Mouse (Mus musculus) forebrain, embryonic 15.5 days (tissue): ENCODE results near the gene Rgs16. TPM values are rescaled to one million over a fixed set of nuclear protein-coding genes. Genes with fewer than 3 reads are reported as not detected.

Experiments used
- ATAC-seq: fragments of 200-750 bp; cut with Nextera tagmentation; replicated peaks from 2 replicates; pipeline ENCODE4 v1.8.0; 2017; ENCODE audit warnings: mild to moderate bottlenecking, moderate TSS enrichment, moderate library complexity
- H3K27ac ChIP-seq: fragments of 300-500 bp; sonication (generic); replicated peaks from 2 replicates; pipeline ENCODE4 v1.5.1; 2015; ENCODE audit warnings: mild to moderate bottlenecking, inconsistent platforms
- H3K27me3 ChIP-seq: fragments of 300-500 bp; sonication (generic); 2 replicates; pipeline ENCODE4 v1.6.1; 2015; ENCODE audit warnings: inconsistent platforms
- H3K36me3 ChIP-seq: fragments of 300-500 bp; sonication (generic); 2 replicates; pipeline ENCODE4 v1.6.1; 2015; ENCODE audit warnings: mild to moderate bottlenecking, inconsistent platforms
- H3K4me1 ChIP-seq: fragments of 300-500 bp; sonication (generic); 2 replicates; pipeline ENCODE4 v1.6.1; 2015; ENCODE audit warnings: inconsistent platforms
- H3K4me2 ChIP-seq: fragments of 300-500 bp; sonication (generic); replicated peaks from 2 replicates; pipeline ENCODE4 v1.6.1; 2015; ENCODE audit warnings: mild to moderate bottlenecking, inconsistent platforms
- H3K4me3 ChIP-seq: fragments of 300-500 bp; sonication (generic); 2 replicates; pipeline ENCODE4 v1.5.1; 2015; ENCODE audit warnings: mild to moderate bottlenecking, inconsistent platforms
- H3K9ac ChIP-seq: fragments of 300-500 bp; sonication (generic); replicated peaks from 2 replicates; pipeline ENCODE4 v1.6.1; 2015; ENCODE audit warnings: mild to moderate bottlenecking, inconsistent platforms
- H3K9me3 ChIP-seq: fragments of 300-500 bp; sonication (generic); 2 replicates; pipeline ENCODE4 v1.6.1; 2016; ENCODE audit warnings: inconsistent platforms
- WGBS: fragments of 180-500 bp; shearing (Covaris S2); methylation state at CpG from one replicate; pipeline ENCODE4 v1.1.7; 2015; ENCODE audit warnings: mixed read lengths; 5-methylcytosine and 5-hydroxymethylcytosine counted together
- polyA plus RNA-seq: library from polyadenylated mRNA; unstranded; fragments of >200 nt; fragmentation: Nextera tagmentation; extraction: Ambion mirVana; gene quantifications from 2 replicates; pipeline ENCODE4 v1.2.1, GENCODE M21; 2015

Rgs16 gene
- polyA plus RNA-seq, 1 experiment from 2014 or later = 39.2 TPM

- Histone ChIP-seq H3K27me3 (no peaks in the 10 kb centered on the region), H3K9me3 (no peaks in the 10 kb centered on the region), H3K36me3 (no peaks in the 10 kb centered on the region), H3K4me1 (peaks cover 29% of the 10 kb centered on the region), H3K4me3 (no peak overlapping the region), H3K9ac (no peak overlapping the region), H3K27ac (peak overlapping the region; percentile 70), H3K4me2 (no peak overlapping the region)
- WGBS = 30% methylated on average over 8 of the region's 8 CpGs
- peak; percentile 20; the same call in 1 of the 2 replicates for ATAC-seq
Observed at GRCm38 (mm10) chr1:153702853-153703410, 37.2 kb upstream of the Rgs16 start.

DNA sequence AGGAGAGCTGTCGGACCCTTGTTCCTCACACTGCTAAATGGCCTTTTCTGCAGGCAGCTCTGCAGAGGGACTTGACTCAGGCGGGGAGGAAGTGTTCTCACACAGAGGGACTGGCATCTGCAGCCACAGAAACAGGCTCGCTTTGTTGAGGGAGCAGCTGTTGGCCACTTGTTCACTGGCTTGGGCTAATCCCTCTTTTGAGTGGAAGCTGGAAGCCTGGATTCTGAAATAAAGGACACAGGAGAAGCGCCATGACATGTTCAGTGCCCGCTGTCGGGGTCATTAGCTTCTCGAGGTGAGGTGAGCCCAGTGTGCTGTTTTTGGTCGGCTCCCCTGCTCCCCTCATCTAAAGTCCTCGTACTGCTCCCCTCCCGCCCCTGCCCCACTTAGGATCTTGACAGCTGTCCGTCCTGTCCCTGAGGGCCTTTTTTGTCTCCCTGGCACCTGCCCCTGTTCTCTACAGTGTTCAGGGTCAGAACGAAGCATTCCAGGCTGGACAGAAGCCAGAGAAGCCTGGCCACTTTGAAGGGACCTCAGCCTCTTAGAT lies 36.6 kb upstream of the Rgs16 start:
- ATAC-seq = peak; percentile 76
- H3K4me1 ChIP-seq = peaks cover 29% of the 10 kb centered on the region
- 2% methylated on average over 12 of the region's 12 CpGs for WGBS
- no peaks in the 10 kb centered on the region for H3K9me3 ChIP-seq
- no peaks in the 10 kb centered on the region for H3K36me3 ChIP-seq
- H3K4me3 ChIP-seq = no peak overlapping the region
- H3K27ac ChIP-seq = peak overlapping the region; percentile 70
- no peaks in the 10 kb centered on the region for H3K27me3 ChIP-seq
- 0 out of 2 replicates have a peak overlapping the region, but pooled peaks have one; percentile 1 for H3K4me2 ChIP-seq
- no peak overlapping the region for H3K9ac ChIP-seq

GRCm38 (mm10) chr1:153704174-153704573 lies 36.0 kb upstream of the Rgs16 start:
- Histone ChIP-seq H3K9ac (no peak overlapping the region), H3K4me2 (0 out of 2 replicates have a peak overlapping the region, but pooled peaks have one; percentile 1), H3K4me1 (peaks cover 29% of the 10 kb centered on the region), H3K4me3 (no peak overlapping the region), H3K27ac (peak overlapping the region; percentile 70; the same call in 1 of the 2 replicates), H3K27me3 (no peaks in the 10 kb centered on the region), H3K9me3 (no peaks in the 10 kb centered on the region), H3K36me3 (no peaks in the 10 kb centered on the region)
- ATAC-seq = peak; percentile 47
- 7% methylated on average over 7 of the region's 7 CpGs for WGBS

GRCm38 (mm10) chr1:153704996-153705395 lies 35.2 kb upstream of the Rgs16 start:
- H3K4me3 ChIP-seq = no peak overlapping the region
- ATAC-seq = no peak
- peaks cover 29% of the 10 kb centered on the region for H3K4me1 ChIP-seq
- H3K9me3 ChIP-seq = no peaks in the 10 kb centered on the region
- no peak overlapping the region for H3K27ac ChIP-seq
- H3K4me2 ChIP-seq = no peak overlapping the region
- H3K27me3 ChIP-seq = no peaks in the 10 kb centered on the region
- 17% methylated on average over 3 of the region's 3 CpGs for WGBS
- no peak overlapping the region for H3K9ac ChIP-seq
- H3K36me3 ChIP-seq = no peaks in the 10 kb centered on the region

DNA sequence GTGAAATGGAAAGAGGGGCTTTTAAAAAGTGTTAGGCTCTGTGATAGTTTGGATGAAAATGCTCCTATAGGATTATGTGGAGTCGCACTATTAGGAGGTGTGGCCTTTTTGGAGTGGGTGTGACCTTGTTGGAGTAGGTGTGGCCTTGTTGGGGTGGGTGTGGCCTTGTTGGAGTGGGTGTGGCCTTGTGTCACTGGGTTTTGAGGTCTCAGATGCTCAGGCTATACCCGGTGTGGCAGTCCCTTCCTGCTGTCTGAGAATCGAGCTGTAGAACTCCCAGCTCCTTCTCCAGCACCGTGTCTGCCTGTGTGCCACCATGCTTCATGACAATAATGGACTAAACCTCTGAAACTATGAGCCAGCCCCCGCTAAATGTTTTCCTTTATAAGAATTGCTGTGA lies 31.5 kb upstream of the Rgs16 start:
- no peak for ATAC-seq
- Histone ChIP-seq H3K36me3 (no peaks in the 10 kb centered on the region), H3K27me3 (no peaks in the 10 kb centered on the region), H3K9me3 (no peaks in the 10 kb centered on the region), H3K4me2 (no peak overlapping the region), H3K27ac (no peak overlapping the region), H3K9ac (no peak overlapping the region), H3K4me3 (no peak overlapping the region), H3K4me1 (peaks cover 16% of the 10 kb centered on the region)
- WGBS = 87% methylated on average over 5 of the region's 5 CpGs

- 85% methylated on average over 5 of the region's 5 CpGs for WGBS
- no peaks in the 10 kb centered on the region for H3K9me3 ChIP-seq
- H3K27me3 ChIP-seq = no peaks in the 10 kb centered on the region
- no peak overlapping the region for H3K4me3 ChIP-seq
- ATAC-seq = no peak
- peaks cover 7% of the 10 kb centered on the region for H3K4me1 ChIP-seq
- no peak overlapping the region for H3K27ac ChIP-seq
- no peak overlapping the region for H3K4me2 ChIP-seq
- H3K36me3 ChIP-seq = no peaks in the 10 kb centered on the region
- no peak overlapping the region for H3K9ac ChIP-seq
Observed at GRCm38 (mm10) chr1:153709451-153709850, 30.7 kb upstream of the Rgs16 start.

DNA sequence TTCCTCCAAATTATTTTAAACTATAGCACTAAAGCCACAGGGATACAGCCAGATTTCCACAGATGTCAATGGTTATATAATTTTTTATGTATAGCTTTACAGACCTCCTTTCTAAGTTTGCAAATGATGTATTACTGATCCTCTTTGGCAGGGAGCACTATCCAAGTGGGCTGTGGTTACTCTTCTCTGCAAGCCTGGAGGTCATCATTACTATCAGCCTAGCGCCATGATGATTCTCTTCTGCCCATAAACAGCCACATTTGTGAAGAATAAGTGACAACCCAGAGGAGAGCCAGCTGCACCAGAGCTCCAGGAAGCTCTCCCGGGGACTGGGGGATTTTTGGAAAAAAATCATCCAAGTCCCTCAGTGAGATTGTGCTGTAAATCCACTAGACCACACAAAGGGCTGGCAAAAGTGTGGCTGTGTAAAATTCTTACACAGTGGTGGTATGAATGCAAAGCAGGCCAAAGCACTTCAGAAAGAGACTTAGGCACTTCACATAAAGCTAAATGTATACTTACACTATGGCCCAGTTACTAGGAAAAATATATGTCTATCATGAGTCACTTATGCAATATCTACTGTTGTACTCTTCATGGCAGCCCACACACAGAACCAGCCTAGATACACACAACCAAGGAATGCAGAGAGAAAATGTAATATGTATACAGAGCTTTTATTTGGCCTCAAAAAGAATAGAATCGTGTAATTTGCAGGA lies 28.4 kb upstream of the Rgs16 start:
- ATAC-seq = no peak
- Histone ChIP-seq H3K4me1 (no peaks in the 10 kb centered on the region), H3K27me3 (no peaks in the 10 kb centered on the region), H3K9me3 (no peaks in the 10 kb centered on the region), H3K36me3 (no peaks in the 10 kb centered on the region), H3K9ac (no peak overlapping the region), H3K4me3 (no peak overlapping the region), H3K27ac (no peak overlapping the region), H3K4me2 (no peak overlapping the region)
- 71% methylated on average over 3 of the region's 3 CpGs for WGBS

DNA sequence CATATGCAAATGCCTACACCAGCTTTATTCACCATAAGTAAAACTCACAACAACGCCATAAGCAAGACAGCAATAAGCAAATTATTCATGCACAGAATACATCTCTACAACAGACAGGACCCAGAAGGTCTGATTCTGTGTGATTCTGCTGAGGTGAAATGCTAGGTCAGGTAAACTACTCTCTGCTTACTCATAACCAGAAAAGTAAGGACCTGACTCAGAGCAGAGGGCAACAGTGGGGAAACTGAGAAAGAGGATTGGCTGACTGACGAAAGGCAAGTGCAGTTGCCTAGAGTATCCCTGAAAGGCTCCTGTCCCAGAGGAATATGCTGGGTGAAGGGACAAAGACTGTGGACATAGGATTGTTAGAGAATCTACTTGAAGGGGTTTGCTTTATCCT lies 27.5 kb upstream of the Rgs16 start:
- H3K9ac ChIP-seq = no peak overlapping the region
- no peaks in the 10 kb centered on the region for H3K9me3 ChIP-seq
- no peaks in the 10 kb centered on the region for H3K4me1 ChIP-seq
- no peaks in the 10 kb centered on the region for H3K27me3 ChIP-seq
- no peak overlapping the region for H3K27ac ChIP-seq
- H3K4me2 ChIP-seq = no peak overlapping the region
- H3K4me3 ChIP-seq = no peak overlapping the region
- 89% methylated on average over 2 of the region's 2 CpGs for WGBS
- ATAC-seq = no peak
- H3K36me3 ChIP-seq = no peaks in the 10 kb centered on the region

GRCm38 (mm10) chr1:153717990-153718389 lies 22.2 kb upstream of the Rgs16 start:
- Histone ChIP-seq H3K27me3 (no peaks in the 10 kb centered on the region), H3K9ac (no peak overlapping the region), H3K4me1 (no peaks in the 10 kb centered on the region), H3K27ac (no peak overlapping the region), H3K4me2 (no peak overlapping the region), H3K4me3 (no peak overlapping the region), H3K9me3 (no peaks in the 10 kb centered on the region), H3K36me3 (no peaks in the 10 kb centered on the region)
- no peak for ATAC-seq
- 89% methylated on average over 1 of the region's 1 CpGs for WGBS

DNA sequence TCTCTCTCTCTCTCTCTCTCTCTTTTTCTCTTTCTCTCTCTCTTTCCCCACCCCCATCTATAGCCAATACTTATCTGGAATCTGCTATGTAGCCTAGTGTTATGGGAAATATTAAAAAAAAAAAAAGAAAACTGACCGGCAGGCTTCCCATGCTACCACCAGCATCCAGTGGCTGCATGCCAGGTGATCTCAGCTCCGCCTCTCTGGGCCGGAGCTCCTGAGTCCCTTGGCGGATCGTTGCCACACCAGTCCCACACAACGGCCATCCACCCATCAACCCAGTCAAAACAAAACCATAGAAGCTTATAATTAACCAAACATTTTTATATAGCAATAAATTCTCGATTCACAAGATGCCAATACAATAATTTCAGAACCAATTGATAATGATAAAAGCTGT lies 19.2 kb upstream of the Rgs16 start:
- no peaks in the 10 kb centered on the region for H3K4me1 ChIP-seq
- H3K27me3 ChIP-seq = no peaks in the 10 kb centered on the region
- no peak overlapping the region for H3K27ac ChIP-seq
- no peaks in the 10 kb centered on the region for H3K9me3 ChIP-seq
- 69% methylated on average over 7 of the region's 7 CpGs for WGBS
- H3K4me2 ChIP-seq = no peak overlapping the region
- H3K9ac ChIP-seq = no peak overlapping the region
- ATAC-seq = no peak
- H3K36me3 ChIP-seq = no peaks in the 10 kb centered on the region
- H3K4me3 ChIP-seq = no peak overlapping the region

- Histone ChIP-seq H3K4me2 (no peak overlapping the region), H3K4me3 (no peak overlapping the region), H3K27me3 (no peaks in the 10 kb centered on the region), H3K27ac (no peak overlapping the region), H3K4me1 (0 out of 2 replicates have a peak, but pooled peaks cover 4% of the 10 kb centered on the region), H3K36me3 (no peaks in the 10 kb centered on the region), H3K9me3 (no peaks in the 10 kb centered on the region), H3K9ac (no peak overlapping the region)
- ATAC-seq = no peak
- WGBS = 84% methylated on average over 9 of the region's 9 CpGs
Observed at GRCm38 (mm10) chr1:153721565-153722310, 18.4 kb upstream of the Rgs16 start.

GRCm38 (mm10) chr1:153723426-153723825 lies 16.7 kb upstream of the Rgs16 start:
- Histone ChIP-seq H3K9me3 (no peaks in the 10 kb centered on the region), H3K9ac (no peak overlapping the region), H3K4me3 (no peak overlapping the region), H3K4me1 (0 out of 2 replicates have a peak, but pooled peaks cover 5% of the 10 kb centered on the region), H3K27me3 (no peaks in the 10 kb centered on the region), H3K27ac (no peak overlapping the region), H3K4me2 (no peak overlapping the region), H3K36me3 (no peaks in the 10 kb centered on the region)
- no peak for ATAC-seq
- 84% methylated on average over 9 of the region's 9 CpGs for WGBS
